Mouse (Mus musculus): Measurements from ENCODE around the gene Dhx32. TPM values are rescaled to one million over a fixed set of nuclear protein-coding genes. Genes with fewer than 3 reads are reported as not detected.

Gene Dhx32
- total and polyA plus RNA-seq, 3 experiments, result 25.6 to 27.1 TPM; not detected in 1

GRCm38 (mm10) chr7:133790608-133791229 is 8.2 kb upstream of the Dhx32 start (continued):
- TF ChIP-seq JUND (IDR thresholded peaks at IDR 0.05; ENCODE audit: low read depth, low read length) (no peak), EP300 (IDR thresholded peaks at IDR 0.05; ENCODE audit: low read depth in 1 of 2, low read length in 2 of 2) (peak; percentile 31 to 75; a peak in 2 of 4 replicates), MAFK (IDR thresholded peaks at IDR 0.05; ENCODE audit: borderline replicate concordance, low read depth, low read length) (no peak), UBTF (IDR thresholded peaks at IDR 0.05; ENCODE audit: borderline replicate concordance, insufficient read depth, low read depth, low read length) (no peak), CHD2 (IDR thresholded peaks at IDR 0.05; ENCODE audit: low read length) (no peak), MEF2A (IDR thresholded peaks at IDR 0.05; ENCODE audit: extremely low read depth, insufficient replicate concordance, low read depth, low read length, poor library complexity, severe bottlenecking) (no peak), CHD1 (IDR thresholded peaks at IDR 0.05; ENCODE audit: low read depth, low read length) (no peak), MXI1 (IDR thresholded peaks at IDR 0.05; ENCODE audit: low read depth, low read length) (no peak), ZKSCAN1 (IDR thresholded peaks at IDR 0.05; ENCODE audit: low read depth, low read length) (no peak), ZC3H11A (IDR thresholded peaks at IDR 0.05; ENCODE audit: low read depth, low read length) (no peak), ELF1 (IDR thresholded peaks at IDR 0.05; ENCODE audit: low read depth, low read length) (no peak), POLR2AphosphoS2 (IDR thresholded peaks at IDR 0.05; ENCODE audit: low read length) (no peak), ETS1 (IDR thresholded peaks at IDR 0.05; ENCODE audit: low read depth, low read length) (0 out of 2 replicates have a peak, but pooled peaks have one; percentile 42), HCFC1 (IDR thresholded peaks at IDR 0.05; ENCODE audit: low read depth, low read length) (no peak), MAZ (IDR thresholded peaks at IDR 0.05; ENCODE audit: low read depth, low read length) (no peak), MYB (IDR thresholded peaks at IDR 0.05; ENCODE audit: low read depth, low read length) (no peak), NELFE (IDR thresholded peaks at IDR 0.05; ENCODE audit: low read depth, low read length) (no peak), ZMIZ1 (IDR thresholded peaks at IDR 0.05; ENCODE audit: low read depth, low read length) (no peak), USF2 (IDR thresholded peaks at IDR 0.05; ENCODE audit: borderline replicate concordance in 1 of 2, insufficient read depth in 1 of 2, low read depth in 1 of 2, low read length in 2 of 2) (no peak)

- no peaks in the 10 kb centered on the region for H3K79me2 ChIP-seq (ENCODE audit: control insufficient read depth, insufficient read depth, low read length, poor library complexity)
- H3K4me1 ChIP-seq (ENCODE audit: control insufficient read depth in 1 of 2, insufficient read depth in 2 of 2, low read length in 2 of 2), result peaks cover 7 to 9% of the 10 kb centered on the region in 2 experiments
- 0 out of 4 replicates have a peak overlapping the region, but pooled peaks of 1 of the 2 experiments have one; percentile 17 for H3K4me3 ChIP-seq (ENCODE audit: control insufficient read depth in 1 of 2, insufficient read depth in 1 of 2, low read depth in 2 of 2, low read length in 2 of 2)
- TF ChIP-seq MYC (IDR thresholded peaks at IDR 0.05; ENCODE audit: low read depth, low read length) (no peak), RAD21 (IDR thresholded peaks at IDR 0.05; ENCODE audit: low read depth, low read length) (no peak)
- DNase-seq (ENCODE audit: low read depth, low spot score), result no peak
- no peaks in the 10 kb centered on the region for H3K27me3 ChIP-seq (ENCODE audit: control insufficient read depth in 1 of 2, insufficient read depth in 2 of 2, low read length in 2 of 2)
- no peaks in the 10 kb centered on the region for H3K9me3 ChIP-seq (replicated peaks; ENCODE audit: insufficient read depth, low read length)
- H3K27ac ChIP-seq (ENCODE audit: control insufficient read depth, low read depth, low read length), result no peak overlapping the region
- peaks cover 0 to 2% of the 10 kb centered on the region in 2 experiments; a peak in 2 of 4 replicates for H3K36me3 ChIP-seq (ENCODE audit: control insufficient read depth in 1 of 2, insufficient read depth in 2 of 2, low read length in 2 of 2)
- no peak overlapping the region for H3K9ac ChIP-seq (ENCODE audit: control insufficient read depth, low read depth, low read length, poor library complexity, severe bottlenecking)
These were observed 7.6 kb upstream of the Dhx32 start for GRCm38 (mm10) chr7:133790171-133790570.

All from MEL (cell line).